Mouse (Mus musculus): ENCODE results near the gene Arl4d. TPM values are rescaled to one million over a fixed set of nuclear protein-coding genes. Genes with fewer than 3 reads are reported as not detected.

The Arl4d gene
- polyA plus RNA-seq, 1 experiment from 2014 or later: 10.0 TPM

DNA sequence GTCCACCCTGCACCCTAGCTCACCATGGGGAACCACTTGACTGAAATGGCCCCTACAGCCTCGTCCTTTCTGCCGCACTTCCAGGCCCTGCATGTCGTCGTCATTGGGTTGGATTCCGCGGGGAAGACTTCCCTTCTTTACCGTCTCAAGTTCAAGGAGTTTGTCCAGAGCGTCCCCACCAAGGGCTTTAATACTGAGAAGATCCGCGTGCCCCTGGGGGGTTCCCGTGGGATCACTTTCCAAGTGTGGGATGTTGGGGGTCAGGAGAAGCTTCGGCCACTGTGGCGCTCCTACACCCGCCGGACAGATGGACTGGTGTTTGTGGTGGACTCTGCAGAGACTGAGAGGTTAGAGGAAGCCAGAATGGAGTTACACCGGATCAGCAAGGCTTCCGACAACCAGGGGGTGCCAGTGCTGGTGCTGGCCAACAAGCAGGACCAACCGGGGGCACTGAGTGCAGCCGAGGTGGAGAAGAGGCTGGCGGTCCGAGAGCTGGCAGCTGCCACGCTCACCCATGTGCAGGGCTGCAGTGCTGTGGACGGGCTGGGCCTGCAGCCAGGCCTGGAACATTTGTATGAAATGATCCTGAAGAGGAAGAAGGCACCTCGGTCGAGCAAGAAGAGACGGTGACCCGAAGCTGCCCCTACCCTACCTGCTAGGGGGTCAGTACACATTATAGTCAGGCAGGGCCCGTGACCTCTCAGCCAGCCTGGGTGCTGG lies 1.4 kb downstream of the Arl4d start:
- peaks cover 3% of the 10 kb centered on the region; the same call in 1 of the 2 replicates for H3K4me1 ChIP-seq (replicated peaks; ENCODE audit: control insufficient read depth, insufficient read depth)
- DNase-seq (ENCODE audit: low spot score) (no peak), ATAC-seq (ENCODE audit: low FRiP score, low TSS enrichment) (no peak)
- no peaks in the 10 kb centered on the region for H3K9me3 ChIP-seq (ENCODE audit: control insufficient read depth, low read length)
- TF ChIP-seq EP300 (optimal IDR thresholded peaks at IDR 0.05): no peak
- no peak for TF ChIP-seq CTCF (IDR thresholded peaks at IDR 0.05; ENCODE audit: low read depth)
- H3K9ac ChIP-seq (ENCODE audit: low read length): peak overlapping the region; percentile 45
- peak overlapping the region; percentile 64 for H3K4me3 ChIP-seq (ENCODE audit: low read depth, low read length)
- H3K27me3 ChIP-seq (ENCODE audit: control insufficient read depth, insufficient read depth, low read length): no peaks in the 10 kb centered on the region
- 0 out of 2 replicates have a peak overlapping the region, but pooled peaks have one; percentile 24 for H3K27ac ChIP-seq (replicated peaks)
- peak overlapping the region; percentile 50 for H3K4me2 ChIP-seq (replicated peaks; ENCODE audit: low read depth)
- H3K36me3 ChIP-seq (ENCODE audit: control insufficient read depth, insufficient read depth, low read length): no peaks in the 10 kb centered on the region
- 71% methylated on average over 28 of the region's 28 CpGs for WGBS

DNA sequence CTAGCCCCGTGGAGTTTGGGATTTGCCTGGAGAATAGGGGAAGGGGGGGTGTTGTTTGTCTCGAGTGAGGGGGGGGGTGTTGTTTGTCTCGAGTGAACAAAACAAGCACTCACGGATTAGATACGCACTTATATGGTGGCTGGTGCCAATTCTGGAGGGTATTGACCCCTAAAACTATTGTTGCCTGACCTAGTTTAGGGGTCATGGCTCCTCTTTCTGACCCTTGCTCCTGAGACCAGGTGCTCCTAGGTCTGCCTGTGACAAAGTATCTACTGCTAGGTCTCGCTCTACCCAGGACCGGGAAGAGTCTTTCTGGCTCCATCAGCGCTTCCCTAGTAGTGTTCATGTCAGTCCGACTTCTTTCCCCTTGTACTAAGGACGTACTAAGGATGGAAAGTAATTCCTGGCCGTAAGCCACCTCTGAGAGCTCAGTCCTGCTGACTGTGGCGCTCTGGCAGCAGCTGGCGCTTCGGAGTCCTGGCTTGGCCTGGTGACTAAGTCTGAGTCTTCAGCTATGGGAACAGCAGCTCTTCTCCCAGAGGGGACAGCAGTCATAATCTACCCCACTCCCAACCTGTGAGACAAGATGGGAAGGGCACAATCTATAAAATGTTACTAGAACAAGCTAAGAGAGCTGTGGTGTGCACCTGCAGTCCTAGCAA lies 2.7 kb downstream of the Arl4d start:
- TF ChIP-seq EP300 (optimal IDR thresholded peaks at IDR 0.05): no peak
- TF ChIP-seq CTCF (IDR thresholded peaks at IDR 0.05; ENCODE audit: low read depth): no peak
- H3K27ac ChIP-seq (replicated peaks): peak overlapping the region; percentile 13; the same call in 1 of the 2 replicates
- WGBS: 50% methylated on average over 14 of the region's 14 CpGs
- no peaks in the 10 kb centered on the region for H3K36me3 ChIP-seq (ENCODE audit: control insufficient read depth, insufficient read depth, low read length)
- H3K4me3 ChIP-seq (ENCODE audit: low read depth, low read length): peak overlapping the region; percentile 64; the same call in 1 of the 2 replicates
- no peaks in the 10 kb centered on the region for H3K9me3 ChIP-seq (ENCODE audit: control insufficient read depth, low read length)
- peak overlapping the region; percentile 46 for H3K4me2 ChIP-seq (replicated peaks; ENCODE audit: low read depth)
- peaks cover 3% of the 10 kb centered on the region; the same call in 1 of the 2 replicates for H3K4me1 ChIP-seq (replicated peaks; ENCODE audit: control insufficient read depth, insufficient read depth)
- peak; percentile 35 for DNase-seq (ENCODE audit: low spot score)
- peak overlapping the region; percentile 13; the same call in 1 of the 2 replicates for H3K9ac ChIP-seq (ENCODE audit: low read length)
- no peak for ATAC-seq (ENCODE audit: low FRiP score, low TSS enrichment)
- no peaks in the 10 kb centered on the region for H3K27me3 ChIP-seq (ENCODE audit: control insufficient read depth, insufficient read depth, low read length)

DNA sequence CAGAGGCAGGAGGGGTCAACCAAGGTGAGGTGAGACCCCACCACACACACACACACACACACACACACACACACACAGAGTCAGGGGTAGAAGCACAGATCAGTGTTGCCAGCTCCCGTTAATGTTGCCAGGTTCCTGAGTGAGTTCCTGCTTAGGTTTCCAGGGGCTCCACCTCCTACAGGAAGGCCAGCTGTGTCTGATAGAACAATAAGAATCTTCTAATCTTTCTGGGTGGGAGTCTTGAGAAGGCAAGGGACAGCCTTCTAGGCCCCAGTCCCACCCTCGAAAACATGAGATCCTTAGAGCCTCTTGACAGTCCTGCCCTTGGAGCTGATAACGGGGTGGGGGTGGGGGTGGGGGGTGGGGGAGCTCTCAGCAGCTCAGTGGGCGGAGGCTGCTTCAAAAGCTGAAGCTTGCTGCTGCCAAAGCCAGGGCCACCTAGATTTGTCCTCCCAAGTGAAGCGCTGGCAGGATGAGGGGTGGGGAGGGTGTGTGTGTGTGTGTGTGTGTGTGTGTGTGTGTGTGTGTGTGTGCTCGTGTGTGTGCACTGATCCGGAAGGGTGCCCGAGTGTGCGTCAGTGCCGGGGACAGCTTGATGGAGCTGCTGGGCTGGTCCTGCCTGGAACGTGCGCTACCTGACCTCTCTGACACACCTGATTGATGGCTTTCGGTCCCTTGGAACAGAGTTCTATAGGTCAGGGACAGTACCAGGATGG lies 3.4 kb downstream of the Arl4d start:
- Histone ChIP-seq H3K27ac (replicated peaks) (peak overlapping the region; percentile 13; the same call in 1 of the 2 replicates), H3K36me3 (ENCODE audit: control insufficient read depth, insufficient read depth, low read length) (no peaks in the 10 kb centered on the region), H3K4me2 (replicated peaks; ENCODE audit: low read depth) (peak overlapping the region; percentile 46), H3K9ac (ENCODE audit: low read length) (no peak overlapping the region; the same call in 1 of the 2 replicates), H3K9me3 (ENCODE audit: control insufficient read depth, low read length) (no peaks in the 10 kb centered on the region), H3K27me3 (ENCODE audit: control insufficient read depth, insufficient read depth, low read length) (no peaks in the 10 kb centered on the region), H3K4me1 (replicated peaks; ENCODE audit: control insufficient read depth, insufficient read depth) (peaks cover 3% of the 10 kb centered on the region; the same call in 1 of the 2 replicates), H3K4me3 (ENCODE audit: low read depth, low read length) (no peak overlapping the region; the same call in 1 of the 2 replicates)
- TF ChIP-seq EP300 (optimal IDR thresholded peaks at IDR 0.05): no peak
- TF ChIP-seq CTCF (IDR thresholded peaks at IDR 0.05; ENCODE audit: low read depth): no peak
- peak; percentile 21; the same call in 1 of the 2 replicates for ATAC-seq (ENCODE audit: low FRiP score, low TSS enrichment)
- 15% methylated on average over 13 of the region's 13 CpGs for WGBS
- peak; percentile 47 for DNase-seq (ENCODE audit: low spot score)

DNA sequence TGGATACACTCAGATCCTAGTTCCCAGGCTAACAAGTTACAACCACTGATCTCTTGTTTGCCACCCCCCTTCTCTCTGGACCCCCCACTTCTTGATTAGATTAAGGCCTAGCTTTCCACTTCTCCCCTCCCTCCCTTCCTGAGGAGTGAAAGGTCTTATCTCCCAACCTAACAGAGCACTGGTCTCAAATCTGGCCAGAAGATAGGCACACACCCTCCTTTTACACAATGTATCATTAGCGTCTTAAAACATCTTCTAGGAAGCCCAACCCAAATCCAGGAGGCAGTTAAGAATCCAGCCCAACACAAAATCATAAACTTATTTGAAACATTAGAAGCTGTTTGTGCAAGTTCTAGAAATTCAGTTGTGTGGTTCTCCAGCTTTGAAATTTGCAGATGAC lies 5.0 kb downstream of the Arl4d start:
- Histone ChIP-seq H3K4me3 (ENCODE audit: low read depth, low read length) (no peak overlapping the region), H3K27ac (replicated peaks) (no peak overlapping the region), H3K36me3 (ENCODE audit: control insufficient read depth, insufficient read depth, low read length) (no peaks in the 10 kb centered on the region), H3K9me3 (ENCODE audit: control insufficient read depth, low read length) (no peaks in the 10 kb centered on the region), H3K4me2 (replicated peaks; ENCODE audit: low read depth) (no peak overlapping the region), H3K9ac (ENCODE audit: low read length) (no peak overlapping the region), H3K27me3 (ENCODE audit: control insufficient read depth, insufficient read depth, low read length) (no peaks in the 10 kb centered on the region), H3K4me1 (replicated peaks; ENCODE audit: control insufficient read depth, insufficient read depth) (peaks cover 3% of the 10 kb centered on the region; the same call in 1 of the 2 replicates)
- 40% methylated on average over 1 of the region's 1 CpGs for WGBS
- DNase-seq (ENCODE audit: low spot score) (no peak), ATAC-seq (ENCODE audit: low FRiP score, low TSS enrichment) (no peak)
- TF ChIP-seq CTCF (IDR thresholded peaks at IDR 0.05; ENCODE audit: low read depth): no peak
- TF ChIP-seq EP300 (optimal IDR thresholded peaks at IDR 0.05): no peak

DNA sequence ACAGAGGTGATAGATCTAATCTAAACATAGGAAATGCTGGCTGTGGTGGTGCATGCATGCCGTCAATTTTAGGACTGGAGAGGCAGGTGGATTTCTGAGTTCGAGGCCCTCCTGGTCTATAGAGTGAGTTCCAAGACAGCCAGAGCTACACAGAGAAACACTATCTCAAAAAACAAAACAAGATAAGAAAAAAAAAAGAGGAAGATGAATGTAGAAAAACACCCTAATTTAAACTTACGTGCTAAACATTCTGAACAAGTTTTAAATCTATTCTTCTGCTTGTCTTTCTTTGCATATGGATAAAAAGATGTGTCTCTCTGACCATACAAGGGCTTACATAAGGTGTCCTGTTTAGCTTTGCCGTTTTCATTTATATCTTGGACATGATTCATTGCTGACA lies 5.9 kb downstream of the Arl4d start:
- WGBS: 78% methylated on average over 4 of the region's 4 CpGs

More for the DNA sequence above, 5.9 kb downstream of the Arl4d start:
- Histone ChIP-seq H3K36me3 (ENCODE audit: control insufficient read depth, insufficient read depth, low read length) (no peaks in the 10 kb centered on the region), H3K9me3 (ENCODE audit: control insufficient read depth, low read length) (no peaks in the 10 kb centered on the region), H3K27me3 (ENCODE audit: control insufficient read depth, insufficient read depth, low read length) (no peaks in the 10 kb centered on the region), H3K4me2 (replicated peaks; ENCODE audit: low read depth) (no peak overlapping the region), H3K4me3 (ENCODE audit: low read depth, low read length) (no peak overlapping the region), H3K27ac (replicated peaks) (no peak overlapping the region), H3K9ac (ENCODE audit: low read length) (no peak overlapping the region), H3K4me1 (replicated peaks; ENCODE audit: control insufficient read depth, insufficient read depth) (peaks cover 3% of the 10 kb centered on the region; the same call in 1 of the 2 replicates)
- ATAC-seq (ENCODE audit: low FRiP score, low TSS enrichment): no peak
- TF ChIP-seq EP300 (optimal IDR thresholded peaks at IDR 0.05): no peak
- TF ChIP-seq CTCF (IDR thresholded peaks at IDR 0.05; ENCODE audit: low read depth): no peak
- DNase-seq (ENCODE audit: low spot score): no peak

Measured in stomach, postnatal 0 days (tissue).